Mouse (Mus musculus): ENCODE measurements around the gene Mrpl55. TPM values are rescaled to one million over a fixed set of nuclear protein-coding genes. Genes with fewer than 3 reads are reported as not detected.

Gene Mrpl55
- polyA plus RNA-seq, 1 experiment from 2014 or later, result 123 TPM

GRCm38 (mm10) chr11:59174189-59174838 is 28.0 kb upstream of the Mrpl55 start:
- Histone ChIP-seq H3K27me3 (ENCODE audit: poor library complexity, severe bottlenecking) (peaks cover 67% of the 10 kb centered on the region), H3K4me1 (peaks cover 9% of the 10 kb centered on the region), H3K9me3 (no peaks in the 10 kb centered on the region), H3K27ac (no peak overlapping the region), H3K4me3 (no peak overlapping the region), H3K36me3 (replicated peaks) (no peaks in the 10 kb centered on the region)
- 65% methylated on average over 6 of the region's 6 CpGs for WGBS
- no peak for DNase-seq (ENCODE audit: extremely low spot score, low spot score)

- 5% methylated on average over 48 of the region's 48 CpGs for WGBS
- Histone ChIP-seq H3K27ac (no peak overlapping the region), H3K4me1 (peaks cover 9% of the 10 kb centered on the region), H3K4me3 (peak overlapping the region; percentile 24; the same call in 1 of the 2 replicates), H3K9me3 (no peaks in the 10 kb centered on the region), H3K36me3 (replicated peaks) (no peaks in the 10 kb centered on the region), H3K27me3 (ENCODE audit: poor library complexity, severe bottlenecking) (peaks cover 76% of the 10 kb centered on the region)
- DNase-seq (ENCODE audit: extremely low spot score, low spot score), result no peak
Measured at GRCm38 (mm10) chr11:59176475-59176874, 25.8 kb upstream of the Mrpl55 start.

- Histone ChIP-seq H3K27ac (no peak overlapping the region), H3K4me1 (peaks cover 9% of the 10 kb centered on the region), H3K27me3 (ENCODE audit: poor library complexity, severe bottlenecking) (peaks cover 78% of the 10 kb centered on the region), H3K36me3 (replicated peaks) (no peaks in the 10 kb centered on the region), H3K9me3 (no peaks in the 10 kb centered on the region), H3K4me3 (peak overlapping the region; percentile 24; the same call in 1 of the 2 replicates)
- DNase-seq (ENCODE audit: extremely low spot score, low spot score), result no peak
- WGBS, result 9% methylated on average over 34 of the region's 34 CpGs
Measured at GRCm38 (mm10) chr11:59176921-59177320, 25.4 kb upstream of the Mrpl55 start.

DNA sequence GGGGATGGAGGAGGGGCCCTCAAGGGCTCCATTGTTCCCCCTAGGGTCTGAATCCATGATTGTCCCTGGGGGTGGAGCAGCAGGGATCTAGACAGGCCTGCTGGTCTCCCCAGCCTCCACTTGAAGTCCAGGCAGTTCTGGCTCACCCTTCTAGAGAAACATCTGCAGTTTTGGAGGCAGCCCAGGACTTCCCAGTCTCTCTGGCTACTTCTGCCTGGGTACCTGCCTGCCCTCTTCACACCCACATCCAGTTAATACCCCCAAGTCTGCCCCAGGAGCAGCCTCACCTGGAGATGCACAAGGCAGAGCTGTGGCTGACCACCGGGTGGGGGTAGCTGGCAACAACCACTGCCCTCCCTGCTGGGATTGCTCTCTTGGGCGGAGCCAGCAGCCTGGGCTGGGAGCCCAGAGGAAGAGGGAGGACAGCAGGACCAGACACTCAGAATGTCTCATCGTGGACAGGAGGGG is 19.4 kb upstream of the Mrpl55 start, which contains the start of gene Gjc2:
Gjc2 (minus strand) TSS at position 350 of the 468 bp plus-strand sequence.
- H3K27ac ChIP-seq, result no peak within 1 kb of the TSS
- peaks cover 28% of the 10 kb centered on the region for H3K27me3 ChIP-seq (ENCODE audit: poor library complexity, severe bottlenecking)
- WGBS, result 45% methylated on average over 3 of the region's 3 CpGs
- H3K9me3 ChIP-seq, result no peaks in the 10 kb centered on the region
- no peak for DNase-seq (ENCODE audit: extremely low spot score, low spot score)
- no peak within 1 kb of the TSS for H3K4me3 ChIP-seq
- H3K4me1 ChIP-seq, result no peaks in the 10 kb centered on the region
- H3K36me3 ChIP-seq (replicated peaks), result peaks cover 47% of the 10 kb centered on the region

DNA sequence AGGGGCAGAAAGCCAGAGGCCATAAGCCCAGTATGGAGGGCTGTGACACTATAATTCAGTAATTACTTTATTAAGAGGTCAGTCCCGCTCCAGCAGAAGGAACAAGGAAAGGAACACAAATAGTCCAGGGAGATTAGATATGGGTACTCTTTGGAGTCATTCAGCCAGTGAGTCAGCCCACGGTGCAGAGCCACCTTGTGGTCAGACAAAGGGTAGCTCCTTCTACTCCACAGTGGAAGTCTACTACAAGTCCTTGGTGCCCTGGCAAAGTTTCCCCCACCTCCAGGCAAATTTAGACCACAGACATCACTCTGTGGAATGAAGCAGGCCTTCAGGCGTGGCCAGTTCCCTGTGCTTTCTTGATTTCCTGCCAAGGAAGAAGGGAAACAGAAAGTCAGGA is 18.5 kb upstream of the Mrpl55 start:
- Histone ChIP-seq H3K9me3 (no peaks in the 10 kb centered on the region), H3K27ac (no peak overlapping the region), H3K27me3 (ENCODE audit: poor library complexity, severe bottlenecking) (peaks cover 19% of the 10 kb centered on the region), H3K4me3 (no peak overlapping the region), H3K36me3 (replicated peaks) (peaks cover 47% of the 10 kb centered on the region), H3K4me1 (no peaks in the 10 kb centered on the region)
- no peak for DNase-seq (ENCODE audit: extremely low spot score, low spot score)
- WGBS, result 46% methylated on average over 3 of the region's 3 CpGs

- peaks cover 5% of the 10 kb centered on the region; the same call in 1 of the 2 replicates for H3K27me3 ChIP-seq (ENCODE audit: poor library complexity, severe bottlenecking)
- peak; percentile 12 for DNase-seq (ENCODE audit: extremely low spot score, low spot score)
- no peak overlapping the region for H3K27ac ChIP-seq
- peaks cover 47% of the 10 kb centered on the region for H3K36me3 ChIP-seq (replicated peaks)
- H3K9me3 ChIP-seq, result no peaks in the 10 kb centered on the region
- H3K4me1 ChIP-seq, result no peaks in the 10 kb centered on the region
- WGBS, result 88% methylated on average over 5 of the region's 5 CpGs
- H3K4me3 ChIP-seq, result no peak overlapping the region
Measured at GRCm38 (mm10) chr11:59185490-59185889, 16.8 kb upstream of the Mrpl55 start.

- 87% methylated on average over 6 of the region's 6 CpGs for WGBS
Measured at GRCm38 (mm10) chr11:59187706-59188105, 14.6 kb upstream of the Mrpl55 start.

GRCm38 (mm10) chr11:59191231-59192058 is 10.8 kb upstream of the Mrpl55 start:
- Histone ChIP-seq H3K27ac (peak overlapping the region; percentile 91), H3K36me3 (replicated peaks) (peaks cover 6% of the 10 kb centered on the region), H3K9me3 (no peaks in the 10 kb centered on the region), H3K27me3 (ENCODE audit: poor library complexity, severe bottlenecking) (no peaks in the 10 kb centered on the region), H3K4me3 (peak overlapping the region; percentile 73), H3K4me1 (peaks cover 10% of the 10 kb centered on the region)
- under 1% methylated on average over 56 of the region's 59 CpGs for WGBS
- DNase-seq (ENCODE audit: extremely low spot score, low spot score), result peak; percentile 88

More at GRCm38 (mm10) chr11:59187706-59188105, 14.6 kb upstream of the Mrpl55 start:
- no peak for DNase-seq (ENCODE audit: extremely low spot score, low spot score)
- Histone ChIP-seq H3K36me3 (replicated peaks) (peaks cover 44% of the 10 kb centered on the region), H3K4me1 (peaks cover 10% of the 10 kb centered on the region), H3K27ac (no peak overlapping the region), H3K9me3 (no peaks in the 10 kb centered on the region), H3K4me3 (no peak overlapping the region), H3K27me3 (ENCODE audit: poor library complexity, severe bottlenecking) (no peaks in the 10 kb centered on the region)

- no peaks in the 10 kb centered on the region for H3K27me3 ChIP-seq (ENCODE audit: poor library complexity, severe bottlenecking)
- H3K4me3 ChIP-seq, result peak within 1 kb of the TSS; percentile 73
- no peaks in the 10 kb centered on the region for H3K9me3 ChIP-seq
- peaks cover under 1% of the 10 kb centered on the region; the same call in 1 of the 2 replicates for H3K36me3 ChIP-seq (replicated peaks)
- 5% methylated on average over 16 of the region's 16 CpGs for WGBS
- no peak for DNase-seq (ENCODE audit: extremely low spot score, low spot score)
- H3K4me1 ChIP-seq, result peaks cover 10% of the 10 kb centered on the region
- H3K27ac ChIP-seq, result peak within 1 kb of the TSS; percentile 91
Measured at GRCm38 (mm10) chr11:59192059-59192386, 10.3 kb upstream of the Mrpl55 start, which contains the start of gene Guk1. Guk1 (minus strand) TSS chr11:59192212.

GRCm38 (mm10) chr11:59196230-59196629 is 6.1 kb upstream of the Mrpl55 start:
- H3K4me3 ChIP-seq, result no peak overlapping the region
- no peaks in the 10 kb centered on the region for H3K9me3 ChIP-seq
- peaks cover 7% of the 10 kb centered on the region for H3K4me1 ChIP-seq
- no peaks in the 10 kb centered on the region for H3K27me3 ChIP-seq (ENCODE audit: poor library complexity, severe bottlenecking)
- H3K27ac ChIP-seq, result no peak overlapping the region
- H3K36me3 ChIP-seq (replicated peaks), result peaks cover 16% of the 10 kb centered on the region
- DNase-seq (ENCODE audit: extremely low spot score, low spot score), result no peak

DNA sequence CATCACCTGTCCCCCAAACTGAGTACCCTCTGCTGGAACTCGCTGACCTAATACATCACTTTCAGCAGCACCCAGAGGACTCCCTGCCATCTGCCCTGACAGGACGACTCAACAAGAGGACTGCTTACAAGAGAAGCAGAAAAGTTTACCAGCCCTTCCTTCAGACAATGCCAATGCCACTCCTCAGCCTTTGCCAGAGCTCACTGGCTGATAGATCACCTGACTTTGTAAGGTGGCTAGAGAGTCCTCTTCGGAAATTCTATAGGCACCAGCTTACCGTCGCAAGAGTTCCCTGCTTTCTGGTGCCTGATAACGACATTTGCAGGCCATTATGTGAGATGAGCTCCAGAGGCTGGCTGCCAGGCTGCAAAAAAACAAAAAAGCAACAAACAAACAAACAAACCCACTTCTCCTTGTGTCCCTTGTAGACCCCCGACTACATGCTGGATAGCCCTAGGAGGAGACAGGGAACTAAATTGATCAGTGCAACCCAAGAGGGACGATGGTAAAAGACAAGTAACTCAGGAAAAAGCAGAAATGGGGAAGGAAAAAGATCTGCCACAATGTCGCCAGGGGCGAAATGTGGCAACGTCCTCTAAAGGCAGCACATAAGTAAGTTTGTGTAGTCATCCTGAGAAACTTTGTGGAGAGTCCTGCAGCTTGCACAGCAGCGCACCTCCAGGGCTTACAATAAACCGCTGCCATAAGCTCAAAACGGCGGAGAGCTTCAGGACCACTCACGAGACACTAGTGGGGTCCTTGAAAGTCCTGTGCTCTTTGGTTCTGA is 877 bp upstream of the Mrpl55 start:
- Histone ChIP-seq H3K9me3 (no peaks in the 10 kb centered on the region), H3K4me1 (peaks cover 19% of the 10 kb centered on the region), H3K27ac (peak overlapping the region; percentile 88), H3K4me3 (peak overlapping the region; percentile 95), H3K27me3 (ENCODE audit: poor library complexity, severe bottlenecking) (no peaks in the 10 kb centered on the region), H3K36me3 (replicated peaks) (peaks cover 41% of the 10 kb centered on the region)
- DNase-seq (ENCODE audit: extremely low spot score, low spot score), result no peak
- 42% methylated on average over 16 of the region's 16 CpGs for WGBS

DNA sequence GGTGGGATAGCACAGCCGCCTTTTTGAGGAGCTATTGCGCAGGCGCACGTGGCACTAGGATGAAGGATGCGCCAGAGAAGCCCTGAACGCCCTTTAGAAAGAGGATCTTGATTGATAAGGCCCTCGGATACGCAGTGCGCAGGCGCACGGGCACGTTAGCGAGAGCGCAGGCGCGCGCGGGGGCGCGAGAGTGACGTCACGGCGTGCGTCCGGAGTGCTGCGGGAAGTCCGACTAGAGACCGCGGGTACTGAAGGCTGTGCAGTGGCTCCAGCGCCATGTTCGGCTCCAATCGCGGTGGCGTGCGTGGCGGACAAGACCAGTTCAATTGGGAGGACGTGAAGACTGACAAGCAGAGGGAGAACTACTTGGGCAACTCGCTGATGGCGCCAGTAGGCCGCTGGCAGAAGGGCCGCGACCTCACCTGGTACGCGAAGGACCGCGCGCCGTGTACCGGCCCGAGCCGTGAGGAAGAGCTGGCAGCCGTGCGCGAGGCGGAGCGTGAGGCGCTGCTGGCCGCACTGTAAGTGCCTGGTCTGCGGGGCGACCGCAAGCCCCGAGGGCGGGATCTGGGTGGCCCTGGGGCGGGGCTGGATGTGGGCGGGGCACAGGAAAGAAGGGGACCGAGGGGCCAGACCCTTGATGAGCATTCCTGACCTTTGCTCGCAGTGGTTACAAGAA is 6.0 kb downstream of the Mrpl55 start, which contains the start of gene 2310033P09Rik:
2310033P09Rik (plus strand) TSS at position 169 of the 679 bp plus-strand sequence.
- Histone ChIP-seq H3K36me3 (replicated peaks) (peaks cover 76% of the 10 kb centered on the region), H3K9me3 (no peaks in the 10 kb centered on the region), H3K4me1 (peaks cover 31% of the 10 kb centered on the region), H3K27me3 (ENCODE audit: poor library complexity, severe bottlenecking) (no peaks in the 10 kb centered on the region), H3K27ac (peak within 1 kb of the TSS; percentile 95), H3K4me3 (peak within 1 kb of the TSS; percentile 92)
- WGBS, result under 1% methylated on average over 67 of the region's 67 CpGs
- peak; percentile 91 for DNase-seq (ENCODE audit: extremely low spot score, low spot score)

All from forebrain, embryonic 10.5 days (tissue).